Mouse (Mus musculus): ENCODE data around the gene Kcnh1. TPM values are rescaled to one million over a fixed set of nuclear protein-coding genes. Genes with fewer than 3 reads are reported as not detected.

Gene Kcnh1
- total and polyA plus RNA-seq, 3 experiments = not detected

DNA sequence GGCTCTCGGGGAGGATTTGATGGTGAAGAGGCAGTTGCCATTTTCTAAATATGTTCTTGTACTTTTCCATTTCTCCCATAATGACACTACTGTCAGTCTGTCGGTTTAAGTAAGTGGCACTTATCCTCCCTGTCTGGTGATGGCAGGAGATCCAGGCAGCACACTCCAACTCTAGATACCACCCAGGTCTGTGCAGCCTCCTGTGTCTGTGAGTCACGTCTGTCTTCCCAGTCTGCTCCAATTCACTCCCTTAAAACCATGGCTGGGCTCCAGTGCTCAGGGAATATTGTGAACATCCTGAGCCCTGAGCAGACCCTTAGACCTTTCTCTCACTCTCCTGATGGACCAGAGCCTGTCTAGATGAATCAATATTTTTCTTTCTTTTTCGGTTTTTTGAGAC, 151.2 kb downstream of the Kcnh1 start:
- Histone ChIP-seq H3K27ac (ENCODE audit: insufficient read depth, low read depth) (no peak overlapping the region), H3K9me3 (replicated peaks; ENCODE audit: low read length) (peaks cover 12% of the 10 kb centered on the region), H3K4me3 (replicated peaks in 1 of 3; ENCODE audit: low read depth in 2 of 3, low read length in 2 of 3, poor library complexity in 1 of 3) (no peak overlapping the region), H3K9ac (ENCODE audit: insufficient read depth, low read depth) (no peak overlapping the region), H3K36me3 (replicated peaks in 1 of 2; ENCODE audit: control insufficient read depth in 1 of 2, insufficient read depth in 1 of 2, low read length in 1 of 2) (no peaks in the 10 kb centered on the region), H3K4me2 (ENCODE audit: insufficient read depth, low read depth, poor library complexity, severe bottlenecking) (no peak overlapping the region), H3K79me2 (replicated peaks; ENCODE audit: control insufficient read depth, extremely low read depth, insufficient read depth, poor library complexity, severe bottlenecking) (no peaks in the 10 kb centered on the region), H3K4me1 (ENCODE audit: control insufficient read depth in 1 of 2, insufficient read depth in 2 of 2) (no peaks in the 10 kb centered on the region), H3K27me3 (replicated peaks) (peaks cover 75% of the 10 kb centered on the region)
- TF ChIP-seq ZKSCAN1 (IDR thresholded peaks at IDR 0.05; ENCODE audit: borderline replicate concordance, low read depth, low read length) (no peak), ZNF384 (IDR thresholded peaks at IDR 0.05; ENCODE audit: low read depth, low read length) (no peak), E2F4 (IDR thresholded peaks at IDR 0.05; ENCODE audit: insufficient replicate concordance, low read depth, low read length) (no peak), POLR2A (IDR thresholded peaks at IDR 0.05; ENCODE audit: low read depth, low read length) (no peak), MAZ (IDR thresholded peaks at IDR 0.05; ENCODE audit: low read depth, low read length) (no peak), TBP (conservative IDR thresholded peaks at IDR 0.05; ENCODE audit: low read depth, low read length) (no peak), CHD2 (IDR thresholded peaks at IDR 0.05; ENCODE audit: low read length) (no peak), BHLHE40 (IDR thresholded peaks at IDR 0.05; ENCODE audit: low read depth, low read length) (no peak), MAX (IDR thresholded peaks at IDR 0.05; ENCODE audit: low read length) (no peak), UBTF (IDR thresholded peaks at IDR 0.05; ENCODE audit: low read depth, low read length) (no peak), ZMIZ1 (IDR thresholded peaks at IDR 0.05; ENCODE audit: low read depth, low read length) (no peak)
- in situ Hi-C loops (cut with MboI; ENCODE audit: low pct_ligation_motif_present, low pct_unique_long_range_greater_than_20kb, low sequenced_read_pairs) = no loop called here
- dilution Hi-C loops (cut with MboI; ENCODE audit: extremely low pct_ligation_motif_present, extremely low pct_unique_long_range_greater_than_20kb, low sequenced_read_pairs) = no loop called here
- DNase-seq (ENCODE audit: extremely low read depth) = no peak

DNA sequence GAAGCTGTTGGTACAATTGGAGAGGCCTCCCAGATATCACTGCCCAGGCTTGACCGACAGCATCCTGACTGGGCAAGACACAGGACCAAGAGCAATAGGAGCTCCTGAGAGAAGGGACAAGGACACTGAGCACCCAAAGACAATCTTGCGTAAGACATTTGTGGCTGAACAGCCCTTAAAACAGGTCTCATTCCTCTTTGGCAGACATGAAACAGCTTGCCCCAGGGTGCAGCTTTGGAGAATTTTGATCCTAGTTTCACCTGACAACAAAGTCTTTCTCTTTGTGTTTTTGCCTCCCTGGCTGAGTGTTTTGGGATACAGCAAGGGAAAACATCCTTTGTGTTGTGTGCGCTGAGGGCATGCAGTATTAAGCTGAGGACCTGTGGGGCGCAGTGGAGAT, 153.4 kb downstream of the Kcnh1 start:
- TF ChIP-seq JUND (conservative IDR thresholded peaks at IDR 0.05; ENCODE audit: low read depth, low read length) (no peak), HCFC1 (IDR thresholded peaks at IDR 0.05; ENCODE audit: low read depth, low read length) (no peak), TBP (conservative IDR thresholded peaks at IDR 0.05; ENCODE audit: low read depth, low read length) (no peak), RCOR1 (conservative IDR thresholded peaks at IDR 0.05; ENCODE audit: low read depth, low read length) (no peak), TCF12 (IDR thresholded peaks at IDR 0.05; ENCODE audit: low read depth, low read length) (no peak), IRF4 (IDR thresholded peaks at IDR 0.05; ENCODE audit: low read depth, low read length) (no peak), MEF2A (IDR thresholded peaks at IDR 0.05; ENCODE audit: borderline replicate concordance, low read depth, low read length) (no peak), MAZ (IDR thresholded peaks at IDR 0.05; ENCODE audit: low read depth, low read length) (no peak)
- in situ Hi-C loops (cut with MboI; ENCODE audit: low pct_ligation_motif_present, low pct_unique_long_range_greater_than_20kb, low sequenced_read_pairs) = no loop called here
- no peak for DNase-seq (ENCODE audit: extremely low read depth)
- H3K4me3 ChIP-seq (replicated peaks in 1 of 3; ENCODE audit: low read depth in 2 of 3, low read length in 2 of 3, poor library complexity in 1 of 3) = no peak overlapping the region
- peaks cover 5% of the 10 kb centered on the region for H3K9me3 ChIP-seq (replicated peaks; ENCODE audit: low read length)
- dilution Hi-C loops (cut with MboI; ENCODE audit: extremely low pct_ligation_motif_present, extremely low pct_unique_long_range_greater_than_20kb, low sequenced_read_pairs) = no loop called here
- no peak overlapping the region for H3K9ac ChIP-seq (ENCODE audit: insufficient read depth, low read depth)
- H3K4me2 ChIP-seq (ENCODE audit: insufficient read depth, low read depth, poor library complexity, severe bottlenecking) = no peak overlapping the region
- no peaks in the 10 kb centered on the region for H3K4me1 ChIP-seq (ENCODE audit: control insufficient read depth in 1 of 2, insufficient read depth in 2 of 2)
- H3K79me2 ChIP-seq (replicated peaks; ENCODE audit: control insufficient read depth, extremely low read depth, insufficient read depth, poor library complexity, severe bottlenecking) = no peaks in the 10 kb centered on the region
- H3K36me3 ChIP-seq (replicated peaks in 1 of 2; ENCODE audit: control insufficient read depth in 1 of 2, insufficient read depth in 1 of 2, low read length in 1 of 2) = no peaks in the 10 kb centered on the region
- H3K27ac ChIP-seq (ENCODE audit: insufficient read depth, low read depth) = no peak overlapping the region
- peaks cover 84% of the 10 kb centered on the region for H3K27me3 ChIP-seq (replicated peaks)

Measured in CH12.LX (cell line).